Mouse (Mus musculus): Measurements from ENCODE around the gene Grk2.

Grk2 gene

GRCm38 (mm10) chr19:4306190-4306577 is at the start of gene Grk2:
Gene Grk2, minus strand, starts transcription at chr19:4306222.
- DNase-seq (ENCODE audit: low spot score): peak; percentile 79

- DNase-seq (ENCODE audit: low spot score): no peak
Observed at GRCm38 (mm10) chr19:4349455-4349854, 43.4 kb upstream of the Grk2 start.

GRCm38 (mm10) chr19:4346479-4346878 is 40.5 kb upstream of the Grk2 start:
- DNase-seq (ENCODE audit: low spot score): no peak

- DNase-seq (ENCODE audit: low spot score): peak; percentile 81
Observed at GRCm38 (mm10) chr19:4338162-4338561, 32.1 kb upstream of the Grk2 start.

- peak; percentile 97 for DNase-seq (ENCODE audit: low spot score)
Observed at GRCm38 (mm10) chr19:4333791-4334190, 27.8 kb upstream of the Grk2 start.

GRCm38 (mm10) chr19:4333100-4333775 is 27.2 kb upstream of the Grk2 start:
- peak; percentile 34 for DNase-seq (ENCODE audit: low spot score)

GRCm38 (mm10) chr19:4332653-4333052 is 26.6 kb upstream of the Grk2 start:
- DNase-seq (ENCODE audit: low spot score): peak; percentile 78

- no peak for DNase-seq (ENCODE audit: low spot score)
Observed at GRCm38 (mm10) chr19:4331273-4331672, 25.3 kb upstream of the Grk2 start.

- no peak for DNase-seq (ENCODE audit: low spot score)
Observed at GRCm38 (mm10) chr19:4330603-4331002, 24.6 kb upstream of the Grk2 start.

GRCm38 (mm10) chr19:4328737-4329304 is 22.8 kb upstream of the Grk2 start:
- DNase-seq (ENCODE audit: low spot score): no peak

GRCm38 (mm10) chr19:4326881-4327280 is 20.9 kb upstream of the Grk2 start:
- no peak for DNase-seq (ENCODE audit: low spot score)

- DNase-seq (ENCODE audit: low spot score): no peak
Observed at GRCm38 (mm10) chr19:4326106-4326505, 20.1 kb upstream of the Grk2 start.

GRCm38 (mm10) chr19:4322134-4322533 is 16.1 kb upstream of the Grk2 start:
- DNase-seq (ENCODE audit: low spot score): no peak

GRCm38 (mm10) chr19:4321622-4322021 is 15.6 kb upstream of the Grk2 start:
- no peak for DNase-seq (ENCODE audit: low spot score)

- no peak for DNase-seq (ENCODE audit: low spot score)
Observed at GRCm38 (mm10) chr19:4319272-4319671, 13.2 kb upstream of the Grk2 start.

- DNase-seq (ENCODE audit: low spot score): no peak
Observed at GRCm38 (mm10) chr19:4317181-4317580, 11.2 kb upstream of the Grk2 start.

- DNase-seq (ENCODE audit: low spot score): no peak
Observed at GRCm38 (mm10) chr19:4315223-4315944, 9.4 kb upstream of the Grk2 start.

GRCm38 (mm10) chr19:4309776-4310185 is 3.8 kb upstream of the Grk2 start:
- peak; percentile 89 for DNase-seq (ENCODE audit: low spot score)

- no peak for DNase-seq (ENCODE audit: low spot score)
Observed at GRCm38 (mm10) chr19:4309302-4309701, 3.3 kb upstream of the Grk2 start.

- DNase-seq (ENCODE audit: low spot score): peak; percentile 69
Observed at GRCm38 (mm10) chr19:4305491-4306189, 382 bp downstream of the Grk2 start.

GRCm38 (mm10) chr19:4304871-4305321 is 1.1 kb downstream of the Grk2 start:
- DNase-seq (ENCODE audit: low spot score): no peak

GRCm38 (mm10) chr19:4304251-4304821 is 1.7 kb downstream of the Grk2 start:
- no peak for DNase-seq (ENCODE audit: low spot score)

Data from embryo, embryonic 10 days (tissue).